Mouse (Mus musculus) left cerebral cortex, postnatal 4 days (tissue): ENCODE data around the gene Cldnd1. TPM values are rescaled to one million over a fixed set of nuclear protein-coding genes. Genes with fewer than 3 reads are reported as not detected.

ENCODE experiments used
- microRNA-seq: library from miRNA; unstranded; fragments of <30 nt; microRNA quantifications from one replicate; pipeline ENCODE4 v1.2.0, GENCODE M21; 2022
- total RNA-seq, 2 experiments: library from RNA; stranded (reverse); gene quantifications; 2 replicates each; pipeline ENCODE4 v1.2.3; 2021

Cldnd1 gene
- total RNA-seq, 2 experiments from 2014 or later = 93.9 to 111 TPM

Small RNA genes within 50 kb of the gene (microRNA-seq; reads per million reads assigned to microRNA genes)
- gene Gm27564 = not detected

Other genes starting within 250 kb of the Cldnd1 start
- 10 to 100 TPM; 12.6 to 14.4 TPM for gene St3gal6, start 203.7 kb upstream of the Cldnd1 start, total RNA-seq
- gene Gm813, start 110.9 kb upstream of the Cldnd1 start, total RNA-seq = not detected
- gene E330017A01Rik, start 89.2 kb upstream of the Cldnd1 start, total RNA-seq = not detected
- gene Cpox, start 57.6 kb upstream of the Cldnd1 start, total RNA-seq = 10 to 100 TPM; 19.7 to 20.5 TPM
- not detected for gene Gpr15, start 8.8 kb upstream of the Cldnd1 start, total RNA-seq
- gene Olfr172, start 35.3 kb downstream of the Cldnd1 start, total RNA-seq = not detected
- not detected for gene Olfr173, start 72.4 kb downstream of the Cldnd1 start, total RNA-seq
- gene Olfr175-ps1, start 98.9 kb downstream of the Cldnd1 start, total RNA-seq = not detected
- not detected for gene Olfr177, start 146.9 kb downstream of the Cldnd1 start, total RNA-seq
- gene Olfr178, start 164.2 kb downstream of the Cldnd1 start, total RNA-seq = not detected
- not detected for gene Olfr181, start 200.8 kb downstream of the Cldnd1 start, total RNA-seq
- not detected for gene Olfr180, start 201.5 kb downstream of the Cldnd1 start, total RNA-seq